Comparison of ENCODE assay signal across 10 mouse cellular contexts in the genomic region with DNA sequence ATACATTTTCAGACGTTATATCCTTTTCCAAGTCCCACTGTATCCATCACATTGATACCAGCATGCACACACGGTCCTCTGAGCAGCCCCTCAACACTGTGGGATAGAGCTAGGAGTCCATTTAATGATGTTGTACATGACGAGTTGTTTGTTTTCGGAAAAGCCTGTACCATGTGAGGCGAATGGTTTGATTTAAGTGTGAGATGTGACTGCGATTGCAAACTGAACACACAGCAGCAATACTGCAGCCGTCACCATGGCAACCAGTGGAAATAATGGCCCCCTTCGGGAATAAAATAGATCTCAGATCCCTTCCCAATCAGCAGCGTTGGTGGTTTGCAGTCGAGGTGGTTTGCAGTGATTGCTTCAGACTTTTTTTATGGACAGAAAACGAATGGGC.
DNase-seq lines count a peak whose midpoint lies in the region; ATAC-seq and TF ChIP-seq lines count a peak whose summit lies in the region.
"Had no signal": no experiment of that assay in that cellular context is flagged by ENCODE, and none has a peak within 500 bp of the region (broad histone marks: within the 10 kb centered on the region; RNA-seq: fewer than 3 reads in every experiment).

No protein-coding gene starts in this region.

- no peak for TF ChIP-seq EP300 in stomach, postnatal 0 days (optimal IDR thresholded peaks at IDR 0.05)

- H3K4me1 ChIP-seq in embryonic facial prominence, embryonic 10.5 days, result peaks cover 6% of the 10 kb centered on the region; the same call in 1 of the 2 replicates
- peaks cover 16% of the 10 kb centered on the region for H3K4me1 ChIP-seq in forebrain, embryonic 15.5 days
- no peaks in the 10 kb centered on the region for H3K4me1 ChIP-seq in stomach, postnatal 0 days (replicated peaks; ENCODE audit: control insufficient read depth, insufficient read depth)

- no peak overlapping the region for H3K27ac ChIP-seq in embryonic facial prominence, embryonic 10.5 days (replicated peaks)
- H3K27ac ChIP-seq in forebrain, embryonic 15.5 days (replicated peaks), result peak overlapping the region; percentile 71
- peak overlapping the region; percentile 74 for H3K27ac ChIP-seq in layer of hippocampus, adult 2 months
- H3K27ac ChIP-seq in stomach, postnatal 0 days (replicated peaks), result no peak overlapping the region
- H3K27ac ChIP-seq: liver, embryonic 13.5 days had no signal

- WGBS in embryonic facial prominence, embryonic 10.5 days, result 77% methylated on average over 11 of the region's 11 CpGs
- WGBS in forebrain, embryonic 15.5 days, result 27% methylated on average over 11 of the region's 11 CpGs
- 80% methylated on average over 11 of the region's 11 CpGs for WGBS in stomach, postnatal 0 days

- H3K9me3 ChIP-seq in embryonic facial prominence, embryonic 10.5 days, result no peaks in the 10 kb centered on the region; the same call in 1 of the 2 replicates
- H3K9me3 ChIP-seq in forebrain, embryonic 15.5 days, result no peaks in the 10 kb centered on the region
- H3K9me3 ChIP-seq in stomach, postnatal 0 days (ENCODE audit: control insufficient read depth, low read length), result no peaks in the 10 kb centered on the region
- H3K9me3 ChIP-seq: liver, embryonic 13.5 days had no signal

- ATAC-seq in forebrain, embryonic 15.5 days (replicated peaks), result peak; percentile 32; the same call in 1 of the 2 replicates
- no peak for ATAC-seq in stomach, postnatal 0 days (ENCODE audit: low FRiP score, low TSS enrichment)

- no peak overlapping the region for H3K4me3 ChIP-seq in embryonic facial prominence, embryonic 10.5 days
- no peak overlapping the region for H3K4me3 ChIP-seq in forebrain, embryonic 15.5 days
- no peak overlapping the region for H3K4me3 ChIP-seq in layer of hippocampus, adult 2 months
- no peak overlapping the region for H3K4me3 ChIP-seq in stomach, postnatal 0 days (ENCODE audit: low read depth, low read length)
- H3K4me3 ChIP-seq: liver, embryonic 13.5 days had no signal

- no peak overlapping the region for H3K9ac ChIP-seq in forebrain, embryonic 15.5 days (replicated peaks)
- no peak overlapping the region for H3K9ac ChIP-seq in stomach, postnatal 0 days (ENCODE audit: low read length)
- H3K9ac ChIP-seq: liver, embryonic 13.5 days had no signal

- H3K4me2 ChIP-seq in forebrain, embryonic 15.5 days (replicated peaks), result 0 out of 2 replicates have a peak overlapping the region, but pooled peaks have one; percentile 5
- no peak overlapping the region for H3K4me2 ChIP-seq in stomach, postnatal 0 days (replicated peaks; ENCODE audit: low read depth)
- H3K4me2 ChIP-seq: liver, embryonic 13.5 days had no signal

- 0 out of 2 replicates have a peak, but pooled peaks cover 3% of the 10 kb centered on the region for H3K27me3 ChIP-seq in embryonic facial prominence, embryonic 10.5 days (replicated peaks; ENCODE audit: low read depth, poor library complexity, severe bottlenecking)
- no peaks in the 10 kb centered on the region for H3K27me3 ChIP-seq in forebrain, embryonic 15.5 days
- H3K27me3 ChIP-seq in stomach, postnatal 0 days (ENCODE audit: control insufficient read depth, insufficient read depth, low read length), result no peaks in the 10 kb centered on the region
- H3K27me3 ChIP-seq: liver, embryonic 13.5 days had no signal

- DNase-seq in embryonic facial prominence, embryonic 10.5 days (ENCODE audit: low spot score), result peak; percentile 31
- peak; percentile 46 to 65 for DNase-seq in layer of hippocampus, adult 2 months (ENCODE audit: low spot score in 2 of 2)
- DNase-seq in right cerebral cortex, adult 18-20 months, result peak; percentile 38
- no peak for DNase-seq in adrenal gland, adult (ENCODE audit: inconsistent age in 2 of 2, low spot score in 1 of 2)
- no peak for DNase-seq in gastrocnemius, postnatal 4 days (ENCODE audit: low spot score in 2 of 2)
- no peak for DNase-seq in stomach, postnatal 0 days (ENCODE audit: low spot score)
- DNase-seq: kidney, adult 18-20 months; liver, embryonic 13.5 days; thymus, postnatal 25 days had no signal

- TF ChIP-seq CTCF in layer of hippocampus, adult 2 months (conservative IDR thresholded peaks at IDR 0.05), result no peak
- no peak for TF ChIP-seq CTCF in stomach, postnatal 0 days (IDR thresholded peaks at IDR 0.05; ENCODE audit: low read depth)

- H3K36me3 ChIP-seq in embryonic facial prominence, embryonic 10.5 days (replicated peaks), result no peaks in the 10 kb centered on the region
- no peaks in the 10 kb centered on the region for H3K36me3 ChIP-seq in forebrain, embryonic 15.5 days
- no peaks in the 10 kb centered on the region for H3K36me3 ChIP-seq in stomach, postnatal 0 days (ENCODE audit: control insufficient read depth, insufficient read depth, low read length)
- H3K36me3 ChIP-seq: liver, embryonic 13.5 days had no signal

Comparison
In these comparisons a context has a peak if more than half of its experiments do, and no peak if none do; other contexts are left out.
1. DNase-seq: peak in embryonic facial prominence, embryonic 10.5 days (single experiment), layer of hippocampus, adult 2 months (2 of 2) and right cerebral cortex, adult 18-20 months (single experiment); none in adrenal gland, adult (0 of 2), gastrocnemius, postnatal 4 days (0 of 2) and stomach, postnatal 0 days (single experiment).
2. H3K27ac ChIP-seq: peak in forebrain, embryonic 15.5 days (single experiment) and layer of hippocampus, adult 2 months (single experiment); none in embryonic facial prominence, embryonic 10.5 days (single experiment) and stomach, postnatal 0 days (single experiment).